Mouse (Mus musculus): ENCODE data around the gene Csk. TPM values are rescaled to one million over a fixed set of nuclear protein-coding genes. Genes with fewer than 3 reads are reported as not detected.

Gene Csk
- polyA plus RNA-seq, 1 experiment from 2014 or later = 13.1 TPM

- Histone ChIP-seq H3K27ac (replicated peaks in 1 of 2; ENCODE audit: control insufficient read depth in 1 of 2, insufficient read depth in 1 of 2, low read depth in 2 of 2, low read length in 2 of 2) (no peak overlapping the region), H3K4me1 (ENCODE audit: control insufficient read depth in 2 of 2, insufficient read depth in 2 of 2, low read length in 2 of 2) (no peaks in the 10 kb centered on the region), H3K9me3 (ENCODE audit: control insufficient read depth, low read length) (no peaks in the 10 kb centered on the region), H3K9ac (ENCODE audit: low read length) (no peak overlapping the region), H3K4me2 (ENCODE audit: low read length) (no peak overlapping the region), H3K4me3 (ENCODE audit: control insufficient read depth in 1 of 2, insufficient read depth in 1 of 2, low read depth in 1 of 2, low read length in 2 of 2) (no peak overlapping the region), H3K27me3 (ENCODE audit: control insufficient read depth, insufficient read depth, low read length) (no peaks in the 10 kb centered on the region), H3K36me3 (ENCODE audit: control insufficient read depth, insufficient read depth, low read length) (peaks cover 64% of the 10 kb centered on the region)
- 82% methylated on average over 15 of the region's 15 CpGs for WGBS
- no peak for ATAC-seq (ENCODE audit: insufficient number of reproducible peaks, insufficient read depth, low FRiP score, low read depth)
Observed at GRCm38 (mm10) chr9:57625674-57626500, 27.5 kb downstream of the Csk start.

GRCm38 (mm10) chr9:57624295-57624694, 29.1 kb downstream of the Csk start:
- Histone ChIP-seq H3K9ac (ENCODE audit: low read length) (no peak overlapping the region), H3K9me3 (ENCODE audit: control insufficient read depth, low read length) (no peaks in the 10 kb centered on the region), H3K4me1 (ENCODE audit: control insufficient read depth in 2 of 2, insufficient read depth in 2 of 2, low read length in 2 of 2) (no peaks in the 10 kb centered on the region), H3K4me2 (ENCODE audit: low read length) (no peak overlapping the region), H3K27ac (replicated peaks in 1 of 2; ENCODE audit: control insufficient read depth in 1 of 2, insufficient read depth in 1 of 2, low read depth in 2 of 2, low read length in 2 of 2) (no peak overlapping the region), H3K4me3 (ENCODE audit: control insufficient read depth in 1 of 2, insufficient read depth in 1 of 2, low read depth in 1 of 2, low read length in 2 of 2) (no peak overlapping the region), H3K36me3 (ENCODE audit: control insufficient read depth, insufficient read depth, low read length) (peaks cover 49% of the 10 kb centered on the region), H3K27me3 (ENCODE audit: control insufficient read depth, insufficient read depth, low read length) (no peaks in the 10 kb centered on the region)
- ATAC-seq (ENCODE audit: insufficient number of reproducible peaks, insufficient read depth, low FRiP score, low read depth) = no peak
- 88% methylated on average over 7 of the region's 7 CpGs for WGBS

DNA sequence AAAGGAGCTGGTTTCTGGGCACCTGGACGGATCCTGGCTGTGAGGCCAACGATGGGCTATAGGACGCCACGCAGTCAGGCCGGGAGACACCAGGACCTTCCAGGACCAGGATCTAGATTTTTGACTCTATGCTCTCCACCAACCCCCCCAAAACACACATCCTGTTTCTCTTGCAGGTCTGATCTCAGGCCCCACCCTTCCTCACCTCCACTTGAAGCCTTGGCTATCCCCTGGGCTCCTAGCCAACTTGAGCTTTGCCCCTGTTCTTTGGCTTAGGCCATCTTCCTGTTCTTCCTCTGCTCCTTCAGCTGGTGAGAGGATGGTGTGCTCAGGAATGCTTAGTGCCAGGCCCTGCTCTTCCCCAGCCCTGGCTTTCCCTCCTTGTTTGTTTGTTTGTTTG, 32.8 kb downstream of the Csk start, which contains the start of gene Lman1l:
Gene Lman1l (minus strand): TSS at position 101 of the 400 bp plus-strand sequence.
- 91% methylated on average over 5 of the region's 5 CpGs for WGBS
- ATAC-seq (ENCODE audit: insufficient number of reproducible peaks, insufficient read depth, low FRiP score, low read depth) = no peak

DNA sequence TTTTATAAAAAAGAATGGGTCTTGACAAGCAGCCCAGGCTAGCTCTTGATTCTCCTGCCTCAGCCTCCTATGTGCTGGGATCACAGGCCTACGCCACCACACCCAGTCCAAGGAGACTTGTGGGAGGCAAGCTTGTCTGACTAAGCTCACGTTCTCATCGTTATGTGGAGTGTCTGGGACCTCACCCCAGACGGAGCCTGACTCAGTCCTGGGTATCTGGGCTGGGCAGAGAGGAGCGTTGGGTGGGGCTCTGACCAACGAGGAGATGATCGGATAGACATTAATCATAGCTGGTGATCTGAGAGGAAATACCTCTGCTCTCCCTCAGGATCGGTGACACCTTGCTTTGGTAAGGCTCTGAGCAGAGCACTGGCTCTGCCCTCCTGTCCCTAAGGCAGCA, 34.6 kb downstream of the Csk start:
- Histone ChIP-seq H3K36me3 (ENCODE audit: control insufficient read depth, insufficient read depth, low read length) (no peaks in the 10 kb centered on the region), H3K4me2 (ENCODE audit: low read length) (no peak overlapping the region), H3K9ac (ENCODE audit: low read length) (no peak overlapping the region), H3K4me3 (ENCODE audit: control insufficient read depth in 1 of 2, insufficient read depth in 1 of 2, low read depth in 1 of 2, low read length in 2 of 2) (no peak overlapping the region), H3K27me3 (ENCODE audit: control insufficient read depth, insufficient read depth, low read length) (no peaks in the 10 kb centered on the region), H3K4me1 (ENCODE audit: control insufficient read depth in 2 of 2, insufficient read depth in 2 of 2, low read length in 2 of 2) (no peaks in the 10 kb centered on the region), H3K9me3 (ENCODE audit: control insufficient read depth, low read length) (no peaks in the 10 kb centered on the region), H3K27ac (replicated peaks in 1 of 2; ENCODE audit: control insufficient read depth in 1 of 2, insufficient read depth in 1 of 2, low read depth in 2 of 2, low read length in 2 of 2) (no peak overlapping the region)
- no peak for ATAC-seq (ENCODE audit: insufficient number of reproducible peaks, insufficient read depth, low FRiP score, low read depth)
- WGBS = 63% methylated on average over 8 of the region's 8 CpGs

More for the DNA sequence above, 32.8 kb downstream of the Csk start, which contains the start of gene Lman1l:
- H3K27me3 ChIP-seq (ENCODE audit: control insufficient read depth, insufficient read depth, low read length) = no peaks in the 10 kb centered on the region
- peaks cover 14% of the 10 kb centered on the region for H3K36me3 ChIP-seq (ENCODE audit: control insufficient read depth, insufficient read depth, low read length)
- no peak within 1 kb of the TSS for H3K4me3 ChIP-seq (ENCODE audit: control insufficient read depth in 1 of 2, insufficient read depth in 1 of 2, low read depth in 1 of 2, low read length in 2 of 2)
- no peaks in the 10 kb centered on the region for H3K9me3 ChIP-seq (ENCODE audit: control insufficient read depth, low read length)
- H3K9ac ChIP-seq (ENCODE audit: low read length) = no peak within 1 kb of the TSS
- no peaks in the 10 kb centered on the region for H3K4me1 ChIP-seq (ENCODE audit: control insufficient read depth in 2 of 2, insufficient read depth in 2 of 2, low read length in 2 of 2)
- H3K4me2 ChIP-seq (ENCODE audit: low read length) = no peak within 1 kb of the TSS
- no peak within 1 kb of the TSS for H3K27ac ChIP-seq (replicated peaks in 1 of 2; ENCODE audit: control insufficient read depth in 1 of 2, insufficient read depth in 1 of 2, low read depth in 2 of 2, low read length in 2 of 2)

DNA sequence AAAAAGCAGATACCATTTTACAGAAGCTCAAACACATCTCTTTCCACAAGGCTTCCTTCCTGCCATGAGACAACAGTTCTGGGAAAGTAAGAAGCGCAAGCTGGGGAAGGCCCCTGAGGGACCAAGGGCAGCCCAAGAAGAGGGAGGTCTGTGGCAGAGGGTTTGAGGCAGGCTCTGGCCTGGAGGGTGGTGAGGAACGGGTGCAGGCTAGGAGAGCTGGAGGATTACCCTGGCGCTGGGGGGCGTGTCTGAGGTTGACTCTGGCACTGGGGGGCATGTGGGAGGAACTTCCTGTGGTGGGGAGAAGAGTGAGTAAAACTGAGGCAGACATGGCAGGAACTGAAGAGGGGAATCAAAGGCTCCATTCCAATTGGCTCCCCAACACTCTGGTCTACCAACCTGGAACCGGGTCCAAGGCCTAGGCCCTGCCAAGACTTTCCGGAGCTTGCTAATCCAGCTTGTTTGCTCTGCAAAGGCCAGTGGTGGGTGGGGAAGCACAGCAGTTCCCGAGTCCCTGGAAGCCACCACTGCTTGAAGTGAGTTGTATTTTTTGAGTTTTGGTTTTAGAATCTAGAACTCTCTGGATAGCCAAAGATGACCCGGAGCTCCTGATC, 35.8 kb downstream of the Csk start:
- Histone ChIP-seq H3K4me2 (ENCODE audit: low read length) (no peak overlapping the region), H3K27ac (replicated peaks in 1 of 2; ENCODE audit: control insufficient read depth in 1 of 2, insufficient read depth in 1 of 2, low read depth in 2 of 2, low read length in 2 of 2) (no peak overlapping the region), H3K4me3 (ENCODE audit: control insufficient read depth in 1 of 2, insufficient read depth in 1 of 2, low read depth in 1 of 2, low read length in 2 of 2) (no peak overlapping the region), H3K9me3 (ENCODE audit: control insufficient read depth, low read length) (no peaks in the 10 kb centered on the region), H3K4me1 (ENCODE audit: control insufficient read depth in 2 of 2, insufficient read depth in 2 of 2, low read length in 2 of 2) (no peaks in the 10 kb centered on the region), H3K36me3 (ENCODE audit: control insufficient read depth, insufficient read depth, low read length) (no peaks in the 10 kb centered on the region), H3K9ac (ENCODE audit: low read length) (no peak overlapping the region), H3K27me3 (ENCODE audit: control insufficient read depth, insufficient read depth, low read length) (no peaks in the 10 kb centered on the region; the same call in 1 of the 2 replicates)
- no peak for ATAC-seq (ENCODE audit: insufficient number of reproducible peaks, insufficient read depth, low FRiP score, low read depth)
- WGBS = 73% methylated on average over 8 of the region's 8 CpGs

DNA sequence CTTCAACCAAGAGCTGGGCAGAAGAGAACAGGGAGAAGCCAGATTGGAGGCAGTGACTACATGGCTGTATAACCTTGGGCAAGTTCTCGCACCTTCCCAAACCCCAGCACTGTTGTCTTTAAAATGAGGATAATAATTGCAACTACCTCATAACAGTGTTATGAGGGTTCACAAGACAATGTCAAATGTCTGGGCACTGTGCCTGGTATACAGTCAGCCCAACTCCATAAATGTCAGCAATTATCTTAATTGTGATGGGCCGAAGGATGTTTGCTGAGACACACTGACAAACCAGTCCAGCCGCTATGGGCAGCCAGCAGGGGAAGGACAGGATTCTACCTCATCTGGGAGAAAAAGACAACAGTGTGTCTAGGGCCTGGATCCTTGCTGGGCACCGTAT, 38.6 kb downstream of the Csk start:
- H3K4me1 ChIP-seq (ENCODE audit: control insufficient read depth in 2 of 2, insufficient read depth in 2 of 2, low read length in 2 of 2) = peaks cover 0 to 2% of the 10 kb centered on the region in 2 experiments; a peak in 1 of 4 replicates
- no peak overlapping the region for H3K4me2 ChIP-seq (ENCODE audit: low read length)
- H3K4me3 ChIP-seq (ENCODE audit: control insufficient read depth in 1 of 2, insufficient read depth in 1 of 2, low read depth in 1 of 2, low read length in 2 of 2) = no peak overlapping the region
- no peaks in the 10 kb centered on the region; the same call in 1 of the 2 replicates for H3K27me3 ChIP-seq (ENCODE audit: control insufficient read depth, insufficient read depth, low read length)
- no peak for ATAC-seq (ENCODE audit: insufficient number of reproducible peaks, insufficient read depth, low FRiP score, low read depth)
- no peak overlapping the region for H3K9ac ChIP-seq (ENCODE audit: low read length)
- no peaks in the 10 kb centered on the region for H3K9me3 ChIP-seq (ENCODE audit: control insufficient read depth, low read length)
- H3K27ac ChIP-seq (replicated peaks in 1 of 2; ENCODE audit: control insufficient read depth in 1 of 2, insufficient read depth in 1 of 2, low read depth in 2 of 2, low read length in 2 of 2) = no peak overlapping the region
- H3K36me3 ChIP-seq (ENCODE audit: control insufficient read depth, insufficient read depth, low read length) = no peaks in the 10 kb centered on the region
- 81% methylated on average over 4 of the region's 4 CpGs for WGBS

- Histone ChIP-seq H3K36me3 (ENCODE audit: control insufficient read depth, insufficient read depth, low read length) (no peaks in the 10 kb centered on the region), H3K4me2 (ENCODE audit: low read length) (no peak overlapping the region), H3K27ac (replicated peaks in 1 of 2; ENCODE audit: control insufficient read depth in 1 of 2, insufficient read depth in 1 of 2, low read depth in 2 of 2, low read length in 2 of 2) (no peak overlapping the region), H3K9me3 (ENCODE audit: control insufficient read depth, low read length) (no peaks in the 10 kb centered on the region), H3K27me3 (ENCODE audit: control insufficient read depth, insufficient read depth, low read length) (no peaks in the 10 kb centered on the region; the same call in 1 of the 2 replicates), H3K4me1 (ENCODE audit: control insufficient read depth in 2 of 2, insufficient read depth in 2 of 2, low read length in 2 of 2) (peaks cover 0 to 2% of the 10 kb centered on the region in 2 experiments; a peak in 1 of 4 replicates), H3K9ac (ENCODE audit: low read length) (no peak overlapping the region), H3K4me3 (ENCODE audit: control insufficient read depth in 1 of 2, insufficient read depth in 1 of 2, low read depth in 1 of 2, low read length in 2 of 2) (no peak overlapping the region)
- WGBS = 69% methylated on average over 7 of the region's 7 CpGs
- no peak for ATAC-seq (ENCODE audit: insufficient number of reproducible peaks, insufficient read depth, low FRiP score, low read depth)
Observed at GRCm38 (mm10) chr9:57613975-57614374, 39.5 kb downstream of the Csk start.

All from heart, embryonic 14.5 days (tissue).